Mouse (Mus musculus): ENCODE results near the gene Pcmt1. TPM values are rescaled to one million over a fixed set of nuclear protein-coding genes. Genes with fewer than 3 reads are reported as not detected.

Pcmt1 gene
- polyA plus RNA-seq, 1 experiment from 2014 or later: 131 TPM

- H3K4me3 ChIP-seq (ENCODE audit: low read depth, low read length): no peak overlapping the region
- H3K4me2 ChIP-seq (ENCODE audit: low read depth, low read length): no peak overlapping the region
- H3K4me1 ChIP-seq (ENCODE audit: control insufficient read depth, insufficient read depth, low read length): no peaks in the 10 kb centered on the region
- WGBS: 90% methylated on average over 3 of the region's 3 CpGs
- ATAC-seq (replicated peaks; ENCODE audit: insufficient number of reproducible peaks, low FRiP score, low TSS enrichment, low read depth) (no peak), DNase-seq (ENCODE audit: low spot score) (no peak)
- no peaks in the 10 kb centered on the region for H3K9me3 ChIP-seq (replicated peaks; ENCODE audit: control insufficient read depth, low read length)
- H3K27ac ChIP-seq (replicated peaks; ENCODE audit: low read depth, low read length): no peak overlapping the region
- H3K36me3 ChIP-seq (replicated peaks; ENCODE audit: control insufficient read depth, insufficient read depth, low read depth, low read length): peaks cover 10% of the 10 kb centered on the region
- no peaks in the 10 kb centered on the region for H3K27me3 ChIP-seq (ENCODE audit: control insufficient read depth, insufficient read depth, low read length)
- H3K9ac ChIP-seq (replicated peaks; ENCODE audit: low read length): no peak overlapping the region
These were observed 19.2 kb upstream of the Pcmt1 start for GRCm38 (mm10) chr10:7700120-7700519.

- Histone ChIP-seq H3K36me3 (replicated peaks; ENCODE audit: control insufficient read depth, insufficient read depth, low read depth, low read length) (no peaks in the 10 kb centered on the region; the same call in none of the 2 replicates), H3K4me2 (ENCODE audit: low read depth, low read length) (no peak overlapping the region), H3K27ac (replicated peaks; ENCODE audit: low read depth, low read length) (no peak overlapping the region), H3K9me3 (replicated peaks; ENCODE audit: control insufficient read depth, low read length) (no peaks in the 10 kb centered on the region), H3K4me3 (ENCODE audit: low read depth, low read length) (no peak overlapping the region), H3K27me3 (ENCODE audit: control insufficient read depth, insufficient read depth, low read length) (no peaks in the 10 kb centered on the region), H3K4me1 (ENCODE audit: control insufficient read depth, insufficient read depth, low read length) (no peaks in the 10 kb centered on the region), H3K9ac (replicated peaks; ENCODE audit: low read length) (no peak overlapping the region)
- DNase-seq (ENCODE audit: low spot score): no peak
- no peak for ATAC-seq (replicated peaks; ENCODE audit: insufficient number of reproducible peaks, low FRiP score, low TSS enrichment, low read depth)
These were observed 14.3 kb upstream of the Pcmt1 start for GRCm38 (mm10) chr10:7695286-7695685.

- whole genome bisulfite sequencing: 93% methylated on average over 6 of the region's 6 CpGs
- ATAC-seq (replicated peaks; ENCODE audit: insufficient number of reproducible peaks, low FRiP score, low TSS enrichment, low read depth): no peak
These were observed 6.0 kb upstream of the Pcmt1 start for GRCm38 (mm10) chr10:7686902-7687301.

DNA sequence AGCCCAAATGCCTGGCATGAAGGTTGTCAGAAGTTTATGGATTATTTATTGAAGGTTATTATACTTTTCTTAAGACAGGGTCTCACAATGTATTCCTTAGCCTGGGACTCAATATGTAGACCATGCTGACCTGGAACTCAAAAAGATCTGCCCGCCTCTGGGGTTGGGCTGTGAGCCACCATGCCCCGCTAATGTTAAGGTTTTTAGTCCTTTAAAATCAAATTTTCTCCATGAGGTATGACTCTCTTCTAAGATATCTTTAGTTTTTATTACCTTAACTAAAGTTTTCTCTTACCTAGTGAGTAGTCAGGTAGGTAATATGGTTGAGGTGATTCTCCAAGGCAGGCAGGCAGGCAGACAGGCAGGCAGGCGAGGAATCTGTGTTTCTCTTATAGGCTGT lies 1.3 kb upstream of the Pcmt1 start:
- Histone ChIP-seq H3K27ac (replicated peaks; ENCODE audit: low read depth, low read length) (no peak overlapping the region), H3K9ac (replicated peaks; ENCODE audit: low read length) (no peak overlapping the region), H3K36me3 (replicated peaks; ENCODE audit: control insufficient read depth, insufficient read depth, low read depth, low read length) (no peaks in the 10 kb centered on the region; the same call in none of the 2 replicates), H3K27me3 (ENCODE audit: control insufficient read depth, insufficient read depth, low read length) (no peaks in the 10 kb centered on the region), H3K4me3 (ENCODE audit: low read depth, low read length) (peak overlapping the region; percentile 90), H3K9me3 (replicated peaks; ENCODE audit: control insufficient read depth, low read length) (no peaks in the 10 kb centered on the region), H3K4me1 (ENCODE audit: control insufficient read depth, insufficient read depth, low read length) (peaks cover 2% of the 10 kb centered on the region; the same call in 1 of the 2 replicates), H3K4me2 (ENCODE audit: low read depth, low read length) (peak overlapping the region; percentile 53)
- no peak for DNase-seq (ENCODE audit: low spot score)
- WGBS: 59% methylated on average over 3 of the region's 3 CpGs
- no peak for ATAC-seq (replicated peaks; ENCODE audit: insufficient number of reproducible peaks, low FRiP score, low TSS enrichment, low read depth)

More at GRCm38 (mm10) chr10:7686902-7687301, 6.0 kb upstream of the Pcmt1 start:
- DNase-seq (ENCODE audit: low spot score): no peak
- Histone ChIP-seq H3K9ac (replicated peaks; ENCODE audit: low read length) (no peak overlapping the region), H3K27ac (replicated peaks; ENCODE audit: low read depth, low read length) (no peak overlapping the region), H3K4me3 (ENCODE audit: low read depth, low read length) (no peak overlapping the region), H3K36me3 (replicated peaks; ENCODE audit: control insufficient read depth, insufficient read depth, low read depth, low read length) (no peaks in the 10 kb centered on the region; the same call in 1 of the 2 replicates), H3K4me1 (ENCODE audit: control insufficient read depth, insufficient read depth, low read length) (peaks cover 2% of the 10 kb centered on the region; the same call in 1 of the 2 replicates), H3K27me3 (ENCODE audit: control insufficient read depth, insufficient read depth, low read length) (no peaks in the 10 kb centered on the region), H3K9me3 (replicated peaks; ENCODE audit: control insufficient read depth, low read length) (no peaks in the 10 kb centered on the region), H3K4me2 (ENCODE audit: low read depth, low read length) (no peak overlapping the region)

DNA sequence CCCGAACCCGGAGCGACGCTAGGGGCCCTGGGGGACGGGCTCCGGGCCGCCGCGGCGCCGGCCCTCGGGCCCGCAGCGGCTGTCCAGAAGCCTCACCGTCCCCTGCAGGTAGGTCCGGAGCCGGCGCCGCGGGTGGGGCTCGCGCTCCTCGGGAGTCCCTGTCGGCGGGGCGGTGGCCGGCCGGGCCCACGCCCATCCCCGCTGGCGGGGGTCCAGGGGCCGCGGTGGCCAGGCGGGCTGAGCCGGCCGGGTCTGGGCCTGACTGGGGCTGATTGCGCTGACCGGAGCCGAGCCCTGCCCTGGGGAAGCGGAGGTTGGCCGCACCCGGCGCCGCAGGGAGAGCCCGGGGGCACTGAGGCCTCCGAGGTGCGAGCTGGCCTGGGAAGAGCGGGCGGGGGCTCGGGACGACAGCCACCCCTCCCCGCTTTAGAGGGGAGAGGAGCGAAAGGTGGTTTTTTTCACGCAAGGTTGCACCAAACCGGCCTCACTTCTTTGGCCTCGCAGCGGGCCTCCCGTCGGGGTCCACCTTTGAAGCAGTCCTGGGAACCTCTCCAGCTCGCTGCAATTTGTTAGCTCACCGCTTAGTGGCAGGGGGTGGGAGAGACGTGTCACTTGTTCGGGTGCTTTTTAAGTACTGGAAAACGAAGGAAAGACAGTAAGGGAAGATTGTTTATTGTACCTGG lies 548 bp upstream of the Pcmt1 start:
- peaks cover 2% of the 10 kb centered on the region; the same call in 1 of the 2 replicates for H3K4me1 ChIP-seq (ENCODE audit: control insufficient read depth, insufficient read depth, low read length)
- H3K4me2 ChIP-seq (ENCODE audit: low read depth, low read length): peak overlapping the region; percentile 53
- ATAC-seq (replicated peaks; ENCODE audit: insufficient number of reproducible peaks, low FRiP score, low TSS enrichment, low read depth) (peak; percentile 84), DNase-seq (ENCODE audit: low spot score) (peak; percentile 76)
- peaks cover 3% of the 10 kb centered on the region for H3K36me3 ChIP-seq (replicated peaks; ENCODE audit: control insufficient read depth, insufficient read depth, low read depth, low read length)
- peak overlapping the region; percentile 97 for H3K27ac ChIP-seq (replicated peaks; ENCODE audit: low read depth, low read length)
- no peaks in the 10 kb centered on the region for H3K9me3 ChIP-seq (replicated peaks; ENCODE audit: control insufficient read depth, low read length)
- 0% methylated on average over 48 of the region's 64 CpGs for WGBS
- H3K27me3 ChIP-seq (ENCODE audit: control insufficient read depth, insufficient read depth, low read length): no peaks in the 10 kb centered on the region
- peak overlapping the region; percentile 99 for H3K9ac ChIP-seq (replicated peaks; ENCODE audit: low read length)
- H3K4me3 ChIP-seq (ENCODE audit: low read depth, low read length): peak overlapping the region; percentile 90

- DNase-seq (ENCODE audit: low spot score) (peak; percentile 56), ATAC-seq (replicated peaks; ENCODE audit: insufficient number of reproducible peaks, low FRiP score, low TSS enrichment, low read depth) (no peak)
- Histone ChIP-seq H3K9ac (replicated peaks; ENCODE audit: low read length) (no peak overlapping the region), H3K4me1 (ENCODE audit: control insufficient read depth, insufficient read depth, low read length) (no peaks in the 10 kb centered on the region), H3K27ac (replicated peaks; ENCODE audit: low read depth, low read length) (no peak overlapping the region), H3K36me3 (replicated peaks; ENCODE audit: control insufficient read depth, insufficient read depth, low read depth, low read length) (peaks cover 6% of the 10 kb centered on the region), H3K27me3 (ENCODE audit: control insufficient read depth, insufficient read depth, low read length) (no peaks in the 10 kb centered on the region), H3K4me3 (ENCODE audit: low read depth, low read length) (no peak overlapping the region), H3K4me2 (ENCODE audit: low read depth, low read length) (no peak overlapping the region), H3K9me3 (replicated peaks; ENCODE audit: control insufficient read depth, low read length) (no peaks in the 10 kb centered on the region)
- 94% methylated on average over 1 of the region's 1 CpGs for WGBS
These were observed 7.3 kb downstream of the Pcmt1 start for GRCm38 (mm10) chr10:7673673-7674072.

GRCm38 (mm10) chr10:7667342-7667802 lies 13.6 kb downstream of the Pcmt1 start, which contains the start of gene Nup43:
TSS of gene Nup43 (plus strand) at chr10:7667503.
- no peaks in the 10 kb centered on the region for H3K4me1 ChIP-seq (ENCODE audit: control insufficient read depth, insufficient read depth, low read length)
- WGBS: 0% methylated on average over 24 of the region's 24 CpGs
- no peaks in the 10 kb centered on the region for H3K9me3 ChIP-seq (replicated peaks; ENCODE audit: control insufficient read depth, low read length)
- peak within 1 kb of the TSS; percentile 66 for H3K4me2 ChIP-seq (ENCODE audit: low read depth, low read length)
- H3K36me3 ChIP-seq (replicated peaks; ENCODE audit: control insufficient read depth, insufficient read depth, low read depth, low read length): no peaks in the 10 kb centered on the region
- DNase-seq (ENCODE audit: low spot score): peak; percentile 95
- H3K9ac ChIP-seq (replicated peaks; ENCODE audit: low read length): peak within 1 kb of the TSS; percentile 67
- peak; percentile 76 for ATAC-seq (replicated peaks; ENCODE audit: insufficient number of reproducible peaks, low FRiP score, low TSS enrichment, low read depth)
- no peaks in the 10 kb centered on the region for H3K27me3 ChIP-seq (ENCODE audit: control insufficient read depth, insufficient read depth, low read length)
- peak within 1 kb of the TSS; percentile 87 for H3K4me3 ChIP-seq (ENCODE audit: low read depth, low read length)
- H3K27ac ChIP-seq (replicated peaks; ENCODE audit: low read depth, low read length): peak within 1 kb of the TSS; percentile 73

DNA sequence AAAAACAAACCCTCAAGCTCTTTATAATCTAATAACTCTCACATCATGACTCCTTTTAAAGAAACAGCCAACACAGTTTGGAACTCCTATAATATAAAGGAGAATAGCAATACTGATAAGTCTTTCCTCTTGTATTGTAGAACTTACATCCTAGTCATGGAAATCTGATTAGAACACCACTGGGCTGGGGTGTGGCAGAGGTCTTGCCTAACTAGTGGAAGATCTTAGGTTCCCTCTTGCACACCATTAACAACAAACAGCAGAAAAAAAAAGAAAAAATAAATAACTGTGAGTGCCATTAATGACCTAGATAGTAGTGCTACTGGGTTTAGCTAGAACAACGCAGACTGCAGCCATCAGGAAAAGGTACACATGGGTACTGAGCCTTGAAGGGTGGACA lies 16.0 kb downstream of the Pcmt1 start:
- Histone ChIP-seq H3K4me1 (ENCODE audit: control insufficient read depth, insufficient read depth, low read length) (no peaks in the 10 kb centered on the region), H3K4me3 (ENCODE audit: low read depth, low read length) (no peak overlapping the region), H3K36me3 (replicated peaks; ENCODE audit: control insufficient read depth, insufficient read depth, low read depth, low read length) (no peaks in the 10 kb centered on the region), H3K27ac (replicated peaks; ENCODE audit: low read depth, low read length) (no peak overlapping the region), H3K4me2 (ENCODE audit: low read depth, low read length) (no peak overlapping the region), H3K27me3 (ENCODE audit: control insufficient read depth, insufficient read depth, low read length) (no peaks in the 10 kb centered on the region), H3K9ac (replicated peaks; ENCODE audit: low read length) (no peak overlapping the region), H3K9me3 (replicated peaks; ENCODE audit: control insufficient read depth, low read length) (no peaks in the 10 kb centered on the region)
- no peak for ATAC-seq (replicated peaks; ENCODE audit: insufficient number of reproducible peaks, low FRiP score, low TSS enrichment, low read depth)
- no peak for DNase-seq (ENCODE audit: low spot score)
- 79% methylated on average over 1 of the region's 1 CpGs for WGBS

Measured in embryonic facial prominence, embryonic 11.5 days (tissue).